Mouse (Mus musculus) ES-Bruce4 (cell line): ENCODE measurements around the gene Dctpp1. TPM values are rescaled to one million over a fixed set of nuclear protein-coding genes. Genes with fewer than 3 reads are reported as not detected.

Experiments
- H3K27ac ChIP-seq: 2 replicates; pipeline ENCODE4 v1.5.1; 2012; ENCODE audit warnings: low read length, inconsistent platforms; ENCODE audit not compliant: insufficient read depth
- H3K27me3 ChIP-seq: 2 replicates; pipeline ENCODE4 v1.6.1; 2012; ENCODE audit warnings: mild to moderate bottlenecking, low read length, inconsistent platforms; ENCODE audit not compliant: control insufficient read depth, poor library complexity, insufficient read depth, severe bottlenecking
- H3K36me3 ChIP-seq: 2 replicates; pipeline ENCODE4 v1.6.1; 2012; ENCODE audit warnings: inconsistent platforms, mild to moderate bottlenecking, low read length, moderate library complexity; ENCODE audit not compliant: control insufficient read depth, poor library complexity, insufficient read depth, severe bottlenecking
- H3K4me1 ChIP-seq: one replicate; pipeline ENCODE4 v1.8.1; 2011; ENCODE audit warnings: low read length; ENCODE audit not compliant: control insufficient read depth, insufficient read depth
- H3K4me3 ChIP-seq: 2 replicates; pipeline ENCODE4 v1.5.1; 2011; ENCODE audit warnings: low read depth, mild to moderate bottlenecking, low read length
- H3K9ac ChIP-seq: 2 replicates; pipeline ENCODE4 v1.6.1; 2012; ENCODE audit warnings: low read depth, mild to moderate bottlenecking, inconsistent platforms; ENCODE audit not compliant: poor library complexity, severe bottlenecking
- H3K9me3 ChIP-seq: replicated peaks from 2 replicates; pipeline ENCODE4 v1.6.1; 2012; ENCODE audit warnings: mild to moderate bottlenecking, low read length, inconsistent platforms; ENCODE audit not compliant: control insufficient read depth, poor library complexity, insufficient read depth, severe bottlenecking
- CTCF ChIP-seq: IDR thresholded peaks from one replicate; pipeline ENCODE4 v1.8.1; 2011; ENCODE audit warnings: low read depth, low read length
- EP300 ChIP-seq: IDR thresholded peaks from 2 replicates; pipeline ENCODE4 v1.6.1; 2011; ENCODE audit warnings: low read depth, low read length; ENCODE audit not compliant: insufficient read depth
- POLR2A ChIP-seq: IDR thresholded peaks from one replicate; pipeline ENCODE4 v1.8.1; 2011; ENCODE audit warnings: low read length; ENCODE audit not compliant: insufficient read depth
- polyA plus RNA-seq: library from polyadenylated mRNA; stranded (reverse); fragments of >200 nt; gene quantifications from 2 replicates; pipeline ENCODE4 v1.2.4, GENCODE M21; 2011; ENCODE audit warnings: low read depth; ENCODE audit not compliant: missing spikeins, insufficient read depth, insufficient read length

Dctpp1 gene
- polyA plus RNA-seq, 1 experiment, result 135 TPM

DNA sequence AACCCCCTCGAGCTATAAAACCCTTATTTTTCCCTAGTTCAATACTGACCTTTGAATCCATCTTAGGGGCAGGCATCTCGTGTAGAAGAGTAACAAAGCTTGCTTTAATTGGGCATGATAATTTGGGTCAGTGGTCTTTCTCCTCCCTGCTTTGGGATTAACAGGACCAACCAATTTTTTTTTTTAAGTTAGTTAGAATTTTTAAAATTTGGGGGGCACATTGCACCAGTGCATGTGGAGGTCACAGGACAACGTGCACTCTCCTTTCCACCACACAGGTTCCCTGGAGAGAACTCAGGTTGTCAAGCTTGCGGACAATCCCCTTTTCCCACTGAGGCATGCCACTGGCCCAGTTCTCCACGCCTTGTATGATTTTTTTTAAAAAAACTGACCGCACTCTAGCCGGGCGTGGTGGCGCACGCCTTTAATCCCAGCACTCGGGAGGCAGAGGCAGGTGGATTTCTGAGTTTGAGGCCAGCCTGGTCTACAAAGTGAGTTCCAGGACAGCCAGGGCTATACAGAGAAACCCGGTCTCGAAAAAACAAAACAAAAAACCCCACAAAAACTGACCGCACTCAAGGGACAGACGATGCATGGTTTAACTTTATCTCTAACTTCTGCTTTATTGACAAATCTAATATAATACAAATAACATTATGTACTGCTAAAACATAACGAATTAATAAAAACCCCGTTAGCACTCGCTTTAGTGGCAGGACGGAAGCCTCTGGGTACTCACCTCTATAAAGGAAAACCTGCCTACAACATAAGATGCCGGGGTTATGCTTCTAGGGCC, 28.5 kb downstream of the Dctpp1 start:
- no peaks in the 10 kb centered on the region for H3K9me3 ChIP-seq
- TF ChIP-seq CTCF (no peak), EP300 (no peak), POLR2A (no peak)
- H3K4me1 ChIP-seq, result no peaks in the 10 kb centered on the region
- H3K27me3 ChIP-seq, result no peaks in the 10 kb centered on the region
- H3K27ac ChIP-seq, result peak overlapping the region; percentile 88
- H3K36me3 ChIP-seq, result peaks cover 29% of the 10 kb centered on the region
- H3K4me3 ChIP-seq, result peak overlapping the region; percentile 89
- H3K9ac ChIP-seq, result peak overlapping the region; percentile 95

DNA sequence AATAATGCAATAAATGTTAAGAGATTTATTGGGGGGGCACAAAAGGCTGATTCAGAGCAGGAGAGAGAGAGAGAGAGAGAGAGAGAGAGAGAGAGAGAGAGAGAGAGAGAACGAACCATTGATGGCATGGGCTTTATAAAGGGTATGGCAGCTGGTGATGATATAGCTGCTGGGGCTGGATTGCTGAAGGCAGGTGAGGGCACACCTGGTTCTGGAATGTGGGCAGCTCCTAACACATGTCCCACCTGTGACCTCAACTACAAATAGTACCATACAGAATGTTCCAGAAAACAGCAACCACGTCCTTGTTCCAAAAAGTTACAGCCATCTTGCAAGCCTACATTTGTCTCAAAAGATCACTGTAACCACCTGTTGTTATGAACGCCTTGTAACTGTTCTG, 29.1 kb downstream of the Dctpp1 start:
- Histone ChIP-seq H3K9me3 (no peaks in the 10 kb centered on the region), H3K27ac (peak overlapping the region; percentile 88), H3K36me3 (peaks cover 22% of the 10 kb centered on the region), H3K27me3 (no peaks in the 10 kb centered on the region), H3K4me3 (peak overlapping the region; percentile 89), H3K4me1 (peaks cover 2% of the 10 kb centered on the region), H3K9ac (peak overlapping the region; percentile 95)
- TF ChIP-seq CTCF (no peak), EP300 (0 out of 2 replicates have a peak, but pooled peaks have one; percentile 23), POLR2A (no peak)

DNA sequence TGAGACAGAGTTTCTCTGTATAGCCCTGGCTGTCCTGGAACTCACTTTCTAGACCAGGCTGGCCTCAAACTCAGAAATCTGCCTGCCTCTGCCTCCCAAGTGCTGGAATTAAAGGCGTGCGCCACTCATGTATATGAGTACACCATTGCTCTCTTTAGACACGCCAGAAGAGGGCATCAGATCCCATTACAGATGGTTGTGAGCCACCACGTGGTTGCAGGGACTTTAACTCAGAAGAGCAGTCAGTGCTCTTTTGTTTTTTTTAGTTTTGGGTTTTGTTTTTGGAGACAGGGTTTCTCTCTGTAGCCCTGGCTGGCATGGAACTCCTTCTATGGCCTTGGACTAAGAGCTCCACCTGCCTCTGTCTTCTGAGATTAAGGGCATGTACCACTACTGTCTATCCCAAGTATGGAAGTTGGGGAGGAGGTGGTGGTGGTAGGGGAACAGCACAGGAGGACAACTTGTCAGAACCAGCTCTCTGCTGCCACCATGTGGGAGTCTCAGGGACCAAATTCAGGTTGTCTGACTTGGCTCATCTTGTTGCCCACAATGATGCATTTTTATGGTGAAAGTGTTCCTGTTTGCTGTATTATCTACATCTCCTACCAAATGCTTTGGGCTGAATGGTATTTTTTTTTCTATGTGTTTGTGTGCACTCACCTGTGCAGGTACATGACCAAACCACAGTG, 31.8 kb downstream of the Dctpp1 start:
- no peak for TF ChIP-seq EP300
- peak; percentile 89 for TF ChIP-seq CTCF
- Histone ChIP-seq H3K4me1 (peaks cover 7% of the 10 kb centered on the region), H3K9ac (0 out of 2 replicates have a peak overlapping the region, but pooled peaks have one; percentile 95), H3K27me3 (no peaks in the 10 kb centered on the region), H3K9me3 (no peaks in the 10 kb centered on the region), H3K4me3 (no peak overlapping the region), H3K27ac (peak overlapping the region; percentile 88), H3K36me3 (peaks cover 8% of the 10 kb centered on the region)

DNA sequence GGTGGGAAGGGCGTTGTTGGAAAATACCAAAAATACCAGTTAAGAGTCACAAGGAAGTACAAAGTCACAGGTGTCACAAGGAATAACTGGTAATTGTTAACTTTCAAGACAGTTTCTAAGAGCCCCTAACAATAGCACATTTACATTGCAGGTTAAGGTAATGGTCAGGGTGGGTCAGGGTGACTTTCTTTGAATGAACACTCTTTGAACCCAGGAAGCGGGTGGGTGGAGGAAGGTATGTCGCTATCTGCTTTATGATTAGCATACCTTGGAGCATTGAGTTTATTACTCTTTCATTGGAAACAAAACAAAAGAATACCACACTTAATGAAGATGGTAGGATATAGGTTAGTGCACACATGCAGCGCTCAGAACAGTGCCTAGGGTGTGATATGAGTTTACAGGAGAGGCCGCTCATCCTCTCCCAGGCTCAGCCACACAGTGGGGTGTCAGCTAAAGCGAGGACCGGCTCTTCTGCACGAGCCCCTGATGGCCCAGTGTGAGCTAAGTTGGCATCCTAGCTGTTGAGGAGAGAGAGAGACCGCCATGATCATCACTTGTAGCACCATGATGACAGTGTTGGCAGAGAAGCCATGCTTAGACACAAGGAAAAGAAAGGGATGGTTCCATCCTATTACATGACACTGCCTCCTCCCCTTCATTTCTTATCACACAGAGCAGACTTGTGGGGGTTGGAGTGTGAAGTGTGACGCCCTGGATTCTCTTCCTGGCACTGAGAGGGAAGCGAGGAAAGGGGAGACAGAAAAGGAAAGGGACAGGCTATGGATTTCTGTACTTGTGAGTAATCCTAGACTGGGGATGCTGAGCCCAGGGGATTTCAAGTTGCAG, 35.1 kb downstream of the Dctpp1 start:
- H3K36me3 ChIP-seq, result 0 out of 2 replicates have a peak, but pooled peaks cover 2% of the 10 kb centered on the region
- peaks cover 7% of the 10 kb centered on the region for H3K4me1 ChIP-seq
- peak overlapping the region; percentile 99 for H3K27ac ChIP-seq
- no peaks in the 10 kb centered on the region for H3K9me3 ChIP-seq
- peak overlapping the region; percentile 1; the same call in 1 of the 2 replicates for H3K4me3 ChIP-seq
- H3K27me3 ChIP-seq, result no peaks in the 10 kb centered on the region
- H3K9ac ChIP-seq, result peak overlapping the region; percentile 35
- TF ChIP-seq CTCF (no peak), EP300 (peak; percentile 96)

DNA sequence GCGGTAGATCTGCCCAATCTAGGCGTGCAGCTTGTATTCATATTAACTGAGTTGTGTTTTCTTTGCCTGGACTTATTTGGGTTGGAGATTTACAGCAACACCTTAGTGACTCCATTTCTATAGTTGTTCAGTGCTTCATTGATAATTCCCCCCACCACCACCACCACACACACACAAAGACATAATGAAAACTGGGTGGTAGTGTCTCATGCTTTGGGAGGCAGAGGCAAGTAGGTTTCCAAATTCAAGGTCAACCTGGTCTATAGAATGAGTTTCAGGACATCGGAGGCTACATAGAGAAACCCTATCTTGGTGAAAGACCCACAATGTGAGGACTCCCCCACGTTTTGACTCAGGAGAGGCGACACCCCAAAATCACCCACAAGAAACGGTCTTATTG, 35.9 kb downstream of the Dctpp1 start:
- Histone ChIP-seq H3K27ac (peak overlapping the region; percentile 99), H3K27me3 (no peaks in the 10 kb centered on the region), H3K9ac (peak overlapping the region; percentile 52), H3K4me1 (peaks cover 7% of the 10 kb centered on the region), H3K4me3 (peak overlapping the region; percentile 18; the same call in 1 of the 2 replicates), H3K9me3 (no peaks in the 10 kb centered on the region), H3K36me3 (0 out of 2 replicates have a peak, but pooled peaks cover 2% of the 10 kb centered on the region)
- TF ChIP-seq CTCF (no peak), EP300 (no peak), POLR2A (no peak)
